Mouse (Mus musculus): ENCODE measurements around the gene Gp1ba. TPM values are rescaled to one million over a fixed set of nuclear protein-coding genes. Genes with fewer than 3 reads are reported as not detected.

Gene Gp1ba
- 0.10 TPM in 1 of 2 replicates, not detected in the other for total RNA-seq (2014; rRNA removed)
- polyA plus RNA-seq (2015; fragmentation: Nextera tagmentation; extraction: Ambion mirVana) = 0.08 and 0.18 TPM in 2 replicates

DNA sequence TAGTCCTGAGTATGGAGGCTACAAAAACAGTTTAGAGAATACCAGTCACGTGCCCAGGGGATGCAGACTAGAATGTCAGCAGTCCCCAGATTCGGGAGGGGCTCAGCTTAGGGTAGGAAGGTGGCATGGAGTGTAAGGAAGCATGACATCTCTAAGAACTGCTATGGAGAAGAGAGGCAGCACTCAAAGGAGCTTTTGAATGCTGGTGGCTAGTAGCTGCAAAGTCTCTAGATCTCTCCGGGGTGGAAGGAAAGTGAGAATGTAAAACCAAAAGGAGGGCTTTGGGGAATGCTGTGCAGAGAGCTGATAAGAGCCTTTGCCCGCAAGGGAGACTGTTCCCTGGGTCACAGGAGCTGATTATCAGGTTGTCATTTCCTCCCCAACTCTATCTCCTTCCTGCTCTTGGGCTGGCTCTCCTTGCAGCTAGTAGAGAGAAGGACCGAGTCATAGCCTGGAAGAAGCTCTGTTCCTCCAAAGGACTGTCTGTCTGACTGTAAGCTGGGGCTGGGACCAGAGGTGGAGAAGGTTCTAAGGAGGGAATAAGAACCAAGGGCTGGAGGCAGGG, at the start of gene Gp1ba:
Gp1ba (plus strand) TSS at position 409 of the 565 bp plus-strand sequence.
- Histone ChIP-seq H3K27ac (ENCODE audit: low read depth, low read length) (no peak within 1 kb of the TSS), H3K9ac (no peak within 1 kb of the TSS), H3K27me3 (ENCODE audit: insufficient read depth, low read length) (no peaks in the 10 kb centered on the region), H3K36me3 (ENCODE audit: insufficient read depth) (peaks cover 3% of the 10 kb centered on the region; the same call in 1 of the 2 replicates), H3K4me2 (ENCODE audit: low read depth) (no peak within 1 kb of the TSS), H3K9me3 (ENCODE audit: low read length) (no peaks in the 10 kb centered on the region), H3K4me3 (ENCODE audit: low read depth, low read length) (no peak within 1 kb of the TSS), H3K4me1 (ENCODE audit: insufficient read depth) (no peaks in the 10 kb centered on the region)
- DNase-seq (no peak), ATAC-seq (no peak)
- 63% methylated on average over 5 of the region's 5 CpGs for WGBS
- TF ChIP-seq CTCF (IDR thresholded peaks at IDR 0.05; ENCODE audit: low read depth) = no peak

DNA sequence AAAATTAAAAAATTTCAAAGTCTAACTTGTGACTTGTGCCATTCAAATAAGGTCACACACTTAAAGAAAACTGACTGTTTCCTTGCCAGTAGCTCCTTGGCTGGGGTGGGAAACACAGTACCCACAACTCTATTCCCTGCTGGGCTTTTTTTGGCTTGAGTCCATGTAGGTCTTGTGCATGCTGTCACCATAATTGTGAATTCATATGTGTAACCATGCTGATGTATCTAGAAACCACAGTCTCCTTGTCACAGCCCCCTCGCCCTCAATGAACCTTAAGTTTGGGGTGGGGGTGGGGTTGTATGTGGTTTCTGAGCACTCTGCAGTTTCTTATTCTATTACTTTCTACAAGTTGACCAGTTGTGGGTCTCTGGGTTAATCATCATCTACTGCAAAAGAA, 47.2 kb upstream of the Gp1ba start:
- H3K4me1 ChIP-seq (ENCODE audit: insufficient read depth) = no peaks in the 10 kb centered on the region
- no peaks in the 10 kb centered on the region for H3K27me3 ChIP-seq (ENCODE audit: insufficient read depth, low read length)
- WGBS = 84% methylated on average over 1 of the region's 1 CpGs
- no peak overlapping the region for H3K4me3 ChIP-seq (ENCODE audit: low read depth, low read length)
- no peak overlapping the region for H3K27ac ChIP-seq (ENCODE audit: low read depth, low read length)
- H3K36me3 ChIP-seq (ENCODE audit: insufficient read depth) = no peaks in the 10 kb centered on the region
- no peak for ATAC-seq
- H3K9me3 ChIP-seq (ENCODE audit: low read length) = no peaks in the 10 kb centered on the region
- no peak for TF ChIP-seq CTCF (IDR thresholded peaks at IDR 0.05; ENCODE audit: low read depth)
- no peak overlapping the region for H3K9ac ChIP-seq
- no peak overlapping the region for H3K4me2 ChIP-seq (ENCODE audit: low read depth)
- no peak for DNase-seq

DNA sequence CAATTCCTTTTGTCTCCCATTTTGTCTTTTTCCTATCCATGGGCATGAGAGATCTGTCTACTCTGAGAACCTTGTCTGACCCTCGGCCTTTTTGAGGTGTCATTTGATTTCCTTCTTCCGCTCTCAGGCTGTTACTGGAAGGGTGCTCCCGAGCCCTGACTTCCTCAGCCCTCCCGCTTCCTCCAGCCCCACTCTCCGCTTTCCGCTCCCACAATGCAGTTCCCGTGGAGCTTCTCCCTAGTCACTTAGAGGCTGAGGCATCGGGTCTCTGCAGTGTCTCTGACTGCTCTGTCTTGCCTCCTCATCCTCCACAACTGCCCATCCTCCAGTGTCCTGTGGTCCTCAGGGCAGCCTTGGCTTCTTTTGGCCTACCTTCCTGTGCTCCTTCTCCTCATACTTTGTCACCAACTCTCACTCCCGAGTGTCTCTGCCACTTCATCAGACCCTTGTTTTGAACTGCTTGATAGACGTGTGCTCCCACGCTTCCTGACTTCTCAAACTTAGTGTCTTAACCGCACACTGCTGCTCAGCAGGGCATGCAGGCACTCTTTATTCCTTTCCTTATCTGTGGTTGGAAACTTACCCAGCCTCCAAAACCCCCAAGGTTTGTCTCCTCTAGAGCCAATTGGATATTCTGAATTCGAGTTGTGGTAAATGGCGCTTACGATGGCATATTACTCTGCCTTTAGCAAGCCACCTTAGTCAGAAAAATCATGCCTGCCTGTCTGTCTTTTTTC, 44.5 kb upstream of the Gp1ba start:
- no peak overlapping the region for H3K4me2 ChIP-seq (ENCODE audit: low read depth)
- no peak for ATAC-seq
- peaks cover 21% of the 10 kb centered on the region for H3K36me3 ChIP-seq (ENCODE audit: insufficient read depth)
- H3K27ac ChIP-seq (ENCODE audit: low read depth, low read length) = no peak overlapping the region
- WGBS = 85% methylated on average over 15 of the region's 15 CpGs
- no peak overlapping the region for H3K9ac ChIP-seq
- no peak for DNase-seq
- H3K27me3 ChIP-seq (ENCODE audit: insufficient read depth, low read length) = no peaks in the 10 kb centered on the region
- TF ChIP-seq CTCF (IDR thresholded peaks at IDR 0.05; ENCODE audit: low read depth) = no peak
- no peak overlapping the region for H3K4me3 ChIP-seq (ENCODE audit: low read depth, low read length)
- no peaks in the 10 kb centered on the region for H3K9me3 ChIP-seq (ENCODE audit: low read length)
- H3K4me1 ChIP-seq (ENCODE audit: insufficient read depth) = no peaks in the 10 kb centered on the region

DNA sequence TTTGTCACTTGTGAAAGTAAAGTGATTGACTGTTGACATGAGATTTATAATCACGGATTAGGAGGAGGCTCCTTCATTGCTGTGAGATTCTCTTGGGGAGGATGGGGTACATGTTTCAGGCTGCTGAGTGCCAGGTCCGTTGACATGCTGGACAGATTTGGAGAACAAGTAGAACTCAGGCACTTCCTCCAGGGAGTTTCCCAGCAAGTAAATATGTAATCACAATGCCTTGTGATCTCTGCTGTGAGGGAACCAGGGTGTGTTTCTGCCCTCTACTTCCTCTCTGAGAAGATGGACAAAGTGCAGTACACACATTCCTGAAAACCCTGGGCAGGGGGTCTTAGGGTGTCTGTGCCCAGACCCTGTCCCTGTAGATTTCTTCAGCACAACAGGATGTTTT, 43.3 kb upstream of the Gp1ba start:
- Histone ChIP-seq H3K4me3 (ENCODE audit: low read depth, low read length) (no peak overlapping the region), H3K9me3 (ENCODE audit: low read length) (no peaks in the 10 kb centered on the region), H3K9ac (no peak overlapping the region), H3K27me3 (ENCODE audit: insufficient read depth, low read length) (no peaks in the 10 kb centered on the region), H3K4me1 (ENCODE audit: insufficient read depth) (no peaks in the 10 kb centered on the region), H3K27ac (ENCODE audit: low read depth, low read length) (no peak overlapping the region), H3K36me3 (ENCODE audit: insufficient read depth) (peaks cover 27% of the 10 kb centered on the region), H3K4me2 (ENCODE audit: low read depth) (no peak overlapping the region)
- TF ChIP-seq CTCF (IDR thresholded peaks at IDR 0.05; ENCODE audit: low read depth) = no peak
- ATAC-seq (no peak), DNase-seq (no peak)
- 74% methylated on average over 2 of the region's 2 CpGs for WGBS

DNA sequence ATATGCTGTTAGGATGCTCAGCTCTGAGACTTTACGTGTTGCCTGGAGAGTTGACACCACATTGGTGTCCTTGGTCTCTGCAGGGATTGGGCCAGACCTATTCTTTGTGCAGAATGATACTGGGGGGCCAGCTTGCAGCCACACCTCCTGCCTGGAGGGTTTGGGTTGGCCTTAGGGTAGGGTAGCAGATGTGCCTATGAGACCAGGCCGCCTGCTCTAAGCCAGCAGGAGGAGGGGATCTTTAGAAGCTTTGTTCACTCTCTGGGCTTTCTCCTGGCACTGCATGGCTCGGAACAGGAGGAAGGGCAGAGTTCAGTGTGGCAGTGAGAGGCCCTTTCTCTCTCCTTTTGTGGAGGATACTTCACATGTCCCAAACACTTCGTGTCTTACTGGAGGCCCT, 42.8 kb upstream of the Gp1ba start:
- no peak for TF ChIP-seq CTCF (IDR thresholded peaks at IDR 0.05; ENCODE audit: low read depth)

DNA sequence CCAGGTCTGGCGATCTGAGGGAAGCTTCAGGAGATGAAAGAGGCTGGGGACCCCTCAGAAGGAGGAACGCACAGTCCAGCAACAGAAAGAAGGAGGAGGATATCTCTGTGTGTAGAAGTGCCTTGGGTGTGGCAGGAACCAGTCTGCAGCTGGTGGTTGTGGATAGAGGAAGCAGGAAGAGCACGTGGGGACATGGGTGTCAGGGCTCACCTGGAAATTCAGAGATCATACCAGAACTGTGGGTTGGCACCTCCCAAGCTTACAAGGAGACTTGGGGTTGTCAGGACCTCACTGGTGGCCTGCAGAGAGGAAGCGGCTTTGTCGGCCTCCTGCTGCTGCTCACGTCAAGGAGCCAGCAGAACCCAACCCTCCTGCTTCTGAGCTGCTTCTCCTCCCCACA, 41.6 kb upstream of the Gp1ba start:
- no peaks in the 10 kb centered on the region for H3K27me3 ChIP-seq (ENCODE audit: insufficient read depth, low read length)
- H3K4me2 ChIP-seq (ENCODE audit: low read depth) = no peak overlapping the region
- H3K4me1 ChIP-seq (ENCODE audit: insufficient read depth) = no peaks in the 10 kb centered on the region
- 83% methylated on average over 6 of the region's 6 CpGs for WGBS
- ATAC-seq (no peak), DNase-seq (no peak)
- no peak overlapping the region for H3K9ac ChIP-seq
- H3K27ac ChIP-seq (ENCODE audit: low read depth, low read length) = no peak overlapping the region
- no peak for TF ChIP-seq CTCF (IDR thresholded peaks at IDR 0.05; ENCODE audit: low read depth)
- peaks cover 36% of the 10 kb centered on the region for H3K36me3 ChIP-seq (ENCODE audit: insufficient read depth)
- H3K9me3 ChIP-seq (ENCODE audit: low read length) = no peaks in the 10 kb centered on the region
- no peak overlapping the region for H3K4me3 ChIP-seq (ENCODE audit: low read depth, low read length)

More for the DNA sequence above, 42.8 kb upstream of the Gp1ba start:
- ATAC-seq = peak; percentile 40
- DNase-seq = no peak
- Histone ChIP-seq H3K4me1 (ENCODE audit: insufficient read depth) (no peaks in the 10 kb centered on the region), H3K9ac (no peak overlapping the region), H3K4me3 (ENCODE audit: low read depth, low read length) (no peak overlapping the region), H3K27ac (ENCODE audit: low read depth, low read length) (no peak overlapping the region), H3K27me3 (ENCODE audit: insufficient read depth, low read length) (no peaks in the 10 kb centered on the region), H3K4me2 (ENCODE audit: low read depth) (no peak overlapping the region), H3K36me3 (ENCODE audit: insufficient read depth) (peaks cover 27% of the 10 kb centered on the region), H3K9me3 (ENCODE audit: low read length) (no peaks in the 10 kb centered on the region)
- 30% methylated on average over 4 of the region's 4 CpGs for WGBS

DNA sequence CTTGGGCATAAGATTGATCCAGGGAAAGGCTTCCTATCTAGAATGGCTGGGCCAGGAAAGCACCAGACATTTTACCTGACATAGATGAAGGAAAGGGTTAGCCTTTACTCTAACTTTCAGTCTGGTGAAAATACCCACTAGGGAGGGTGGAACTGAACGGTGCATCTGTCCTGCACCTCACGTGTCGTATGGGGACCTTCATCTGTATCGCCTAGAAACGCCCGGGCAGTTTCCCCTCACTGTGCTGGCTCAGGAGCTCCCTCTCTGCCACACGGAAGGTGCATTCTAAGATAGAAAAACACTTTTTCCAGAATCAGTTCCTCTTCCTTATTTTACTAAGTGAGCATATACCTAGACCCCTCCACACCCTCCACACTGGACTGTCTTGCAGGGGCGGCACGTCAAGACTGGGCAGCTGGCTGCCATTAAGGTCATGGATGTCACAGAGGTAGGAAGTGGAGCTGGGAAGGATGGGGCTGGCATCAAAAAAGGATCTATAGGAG, 40.4 kb upstream of the Gp1ba start:
- H3K27ac ChIP-seq (ENCODE audit: low read depth, low read length) = no peak overlapping the region
- no peak overlapping the region for H3K4me3 ChIP-seq (ENCODE audit: low read depth, low read length)
- 91% methylated on average over 9 of the region's 9 CpGs for WGBS
- no peak overlapping the region for H3K9ac ChIP-seq
- H3K9me3 ChIP-seq (ENCODE audit: low read length) = no peaks in the 10 kb centered on the region
- DNase-seq (no peak), ATAC-seq (no peak)
- H3K27me3 ChIP-seq (ENCODE audit: insufficient read depth, low read length) = no peaks in the 10 kb centered on the region
- H3K4me1 ChIP-seq (ENCODE audit: insufficient read depth) = no peaks in the 10 kb centered on the region
- TF ChIP-seq CTCF (IDR thresholded peaks at IDR 0.05; ENCODE audit: low read depth) = no peak
- H3K36me3 ChIP-seq (ENCODE audit: insufficient read depth) = peaks cover 40% of the 10 kb centered on the region
- H3K4me2 ChIP-seq (ENCODE audit: low read depth) = no peak overlapping the region

All from forebrain, postnatal 0 days (tissue).